Mouse (Mus musculus): Measurements from ENCODE around the gene C8g. TPM values are rescaled to one million over a fixed set of nuclear protein-coding genes. Genes with fewer than 3 reads are reported as not detected.

C8g gene
- polyA plus RNA-seq (2014; fragmentation: Nextera tagmentation; extraction: Ambion mirVana): 3.9 and 5.5 TPM in 2 replicates

DNA sequence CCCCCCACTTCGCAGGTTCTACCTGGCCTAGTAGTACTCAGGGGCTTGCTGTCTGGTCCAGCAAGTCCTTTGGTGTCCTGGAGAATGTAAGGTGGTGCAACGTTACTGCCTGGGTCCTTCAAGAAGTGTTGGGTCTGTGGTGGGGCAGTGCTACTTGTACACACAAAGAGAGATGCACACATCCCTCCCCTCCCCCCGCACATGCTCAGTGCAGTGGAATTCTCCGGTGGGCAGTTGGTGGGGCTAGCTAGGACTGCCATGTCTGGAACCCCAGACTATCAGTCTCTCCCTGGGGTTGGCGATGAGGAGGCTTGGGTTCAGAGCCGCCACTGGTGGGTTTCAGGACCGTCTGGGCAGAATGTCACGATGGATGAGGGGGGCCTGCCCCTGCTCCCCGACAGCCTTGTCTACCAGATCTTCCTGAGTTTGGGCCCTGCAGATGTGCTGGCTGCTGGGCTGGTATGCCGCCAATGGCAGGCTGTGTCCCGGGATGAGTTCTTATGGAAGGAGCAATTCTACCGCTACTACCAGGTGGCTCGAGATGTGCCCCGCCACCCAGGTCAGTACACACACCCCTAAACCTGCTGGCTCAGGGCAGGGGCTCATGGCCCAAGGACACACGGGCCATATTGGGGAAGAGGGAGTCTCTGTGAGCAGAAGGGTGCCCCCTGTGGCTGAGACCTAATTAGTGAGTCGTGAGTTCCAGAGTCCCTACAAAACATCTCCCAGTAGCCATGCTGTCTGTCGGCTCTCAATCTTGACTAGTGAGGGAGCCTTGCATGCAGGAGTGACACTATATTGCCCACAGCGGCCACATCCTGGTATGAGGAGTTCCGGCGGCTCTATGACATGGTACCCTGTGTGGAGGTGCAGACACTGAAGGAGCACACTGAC, at the start of gene C8g:
TSS of gene C8g (minus strand) at position 127 of the 894 bp plus-strand sequence.
- TF ChIP-seq CTCF (IDR thresholded peaks at IDR 0.05; ENCODE audit: low read depth): 0 out of 2 replicates have a peak, but pooled peaks have one; percentile 8
- no peak for DNase-seq
- 68% methylated on average over 20 of the region's 20 CpGs for WGBS

DNA sequence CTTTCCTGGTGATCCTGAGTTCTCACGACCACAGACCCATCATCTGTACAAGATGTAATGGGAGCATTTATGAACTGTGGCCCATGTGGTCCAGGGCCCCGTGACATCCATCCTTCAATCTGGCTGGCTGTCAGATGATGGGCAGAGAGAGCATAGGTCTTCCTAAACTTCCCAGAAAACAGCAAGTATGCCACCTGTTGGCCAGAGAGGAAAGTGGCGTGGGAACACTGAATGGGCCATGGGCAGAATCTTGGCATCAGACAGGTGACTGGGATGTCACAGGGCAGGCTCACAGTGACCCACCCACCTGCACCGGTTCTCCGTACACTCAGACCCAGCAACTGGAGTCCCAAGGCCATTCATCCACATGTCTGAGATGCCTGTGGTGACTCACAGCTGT, 49.7 kb upstream of the C8g start:
- no peaks in the 10 kb centered on the region for H3K27me3 ChIP-seq (ENCODE audit: insufficient read depth, low read length)
- no peak overlapping the region for H3K9ac ChIP-seq
- DNase-seq (peak; percentile 46), ATAC-seq (ENCODE audit: insufficient read depth) (no peak)
- no peak overlapping the region for H3K4me2 ChIP-seq
- TF ChIP-seq CTCF (IDR thresholded peaks at IDR 0.05; ENCODE audit: low read depth): peak; percentile 74
- no peak overlapping the region for H3K4me3 ChIP-seq (ENCODE audit: low read depth, low read length)
- no peak overlapping the region for H3K27ac ChIP-seq (ENCODE audit: low read depth)
- H3K36me3 ChIP-seq (ENCODE audit: insufficient read depth): no peaks in the 10 kb centered on the region
- H3K4me1 ChIP-seq (ENCODE audit: insufficient read depth): 0 out of 2 replicates have a peak, but pooled peaks cover under 1% of the 10 kb centered on the region
- no peaks in the 10 kb centered on the region for H3K9me3 ChIP-seq (ENCODE audit: low read depth, low read length)
- 22% methylated on average over 5 of the region's 5 CpGs for WGBS

More for the DNA sequence above, at the start of gene C8g:
- peak within 1 kb of the TSS; percentile 87 for H3K4me2 ChIP-seq
- no peaks in the 10 kb centered on the region for H3K9me3 ChIP-seq (ENCODE audit: low read depth, low read length)
- ATAC-seq (ENCODE audit: insufficient read depth): no peak
- peaks cover 26% of the 10 kb centered on the region for H3K36me3 ChIP-seq (ENCODE audit: insufficient read depth)
- H3K4me3 ChIP-seq (ENCODE audit: low read depth, low read length): peak within 1 kb of the TSS; percentile 85
- H3K4me1 ChIP-seq (ENCODE audit: insufficient read depth): peaks cover 8% of the 10 kb centered on the region
- no peaks in the 10 kb centered on the region for H3K27me3 ChIP-seq (ENCODE audit: insufficient read depth, low read length)
- peak within 1 kb of the TSS; percentile 96 for H3K9ac ChIP-seq
- H3K27ac ChIP-seq (ENCODE audit: low read depth): peak within 1 kb of the TSS; percentile 54; the same call in 1 of the 2 replicates

DNA sequence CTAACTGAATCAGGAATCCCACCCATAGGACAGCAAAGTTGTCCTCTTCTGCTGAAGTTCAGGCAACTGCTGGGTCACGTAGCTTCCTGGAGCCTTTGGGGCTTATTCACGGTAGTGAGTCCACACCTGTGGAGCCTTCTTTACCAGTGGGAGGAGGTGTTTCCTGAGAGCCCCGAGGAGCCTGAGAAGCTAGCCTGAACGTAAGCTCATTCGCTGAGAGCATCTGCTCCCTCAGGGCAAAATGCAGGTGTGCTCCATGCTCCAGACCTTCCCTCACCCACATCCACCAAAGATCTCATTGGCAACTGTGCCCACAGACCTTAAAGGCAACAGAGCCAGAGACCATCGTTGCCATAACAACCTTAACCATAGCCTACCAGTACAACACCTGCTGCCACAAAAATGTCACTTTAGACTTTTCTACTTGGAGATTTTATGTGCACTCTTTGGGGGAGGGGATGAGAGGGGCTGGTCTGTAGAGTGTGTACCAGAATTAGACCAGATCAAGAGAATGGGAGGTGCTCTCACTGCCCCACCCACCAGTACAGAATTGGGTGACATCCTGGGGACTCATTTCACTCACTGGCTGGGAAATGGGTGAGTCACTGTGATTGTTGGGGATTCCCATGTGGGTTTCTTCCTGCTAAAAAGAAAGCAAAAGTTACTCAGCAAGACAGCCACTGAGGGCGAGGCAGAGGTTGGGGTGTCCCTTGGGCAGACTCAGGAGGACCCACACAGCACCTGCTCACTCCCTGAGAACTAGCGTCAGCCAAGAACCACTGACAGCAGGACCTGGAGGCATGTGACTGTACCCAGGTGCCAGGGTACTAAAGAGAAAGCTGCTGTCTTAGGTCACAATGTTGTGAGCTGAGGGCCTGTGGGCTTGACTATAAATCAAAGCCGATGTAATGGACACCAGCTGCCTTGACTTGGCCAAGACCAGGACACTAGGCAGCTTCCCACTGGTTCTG, 47.8 kb upstream of the C8g start:
- Histone ChIP-seq H3K27me3 (ENCODE audit: insufficient read depth, low read length) (no peaks in the 10 kb centered on the region), H3K36me3 (ENCODE audit: insufficient read depth) (0 out of 2 replicates have a peak, but pooled peaks cover 6% of the 10 kb centered on the region), H3K27ac (ENCODE audit: low read depth) (no peak overlapping the region), H3K9ac (no peak overlapping the region), H3K4me3 (ENCODE audit: low read depth, low read length) (no peak overlapping the region), H3K4me1 (ENCODE audit: insufficient read depth) (0 out of 2 replicates have a peak, but pooled peaks cover 9% of the 10 kb centered on the region), H3K4me2 (no peak overlapping the region), H3K9me3 (ENCODE audit: low read depth, low read length) (no peaks in the 10 kb centered on the region)
- 65% methylated on average over 9 of the region's 9 CpGs for WGBS
- ATAC-seq (ENCODE audit: insufficient read depth) (no peak), DNase-seq (no peak)
- no peak for TF ChIP-seq CTCF (IDR thresholded peaks at IDR 0.05; ENCODE audit: low read depth)

DNA sequence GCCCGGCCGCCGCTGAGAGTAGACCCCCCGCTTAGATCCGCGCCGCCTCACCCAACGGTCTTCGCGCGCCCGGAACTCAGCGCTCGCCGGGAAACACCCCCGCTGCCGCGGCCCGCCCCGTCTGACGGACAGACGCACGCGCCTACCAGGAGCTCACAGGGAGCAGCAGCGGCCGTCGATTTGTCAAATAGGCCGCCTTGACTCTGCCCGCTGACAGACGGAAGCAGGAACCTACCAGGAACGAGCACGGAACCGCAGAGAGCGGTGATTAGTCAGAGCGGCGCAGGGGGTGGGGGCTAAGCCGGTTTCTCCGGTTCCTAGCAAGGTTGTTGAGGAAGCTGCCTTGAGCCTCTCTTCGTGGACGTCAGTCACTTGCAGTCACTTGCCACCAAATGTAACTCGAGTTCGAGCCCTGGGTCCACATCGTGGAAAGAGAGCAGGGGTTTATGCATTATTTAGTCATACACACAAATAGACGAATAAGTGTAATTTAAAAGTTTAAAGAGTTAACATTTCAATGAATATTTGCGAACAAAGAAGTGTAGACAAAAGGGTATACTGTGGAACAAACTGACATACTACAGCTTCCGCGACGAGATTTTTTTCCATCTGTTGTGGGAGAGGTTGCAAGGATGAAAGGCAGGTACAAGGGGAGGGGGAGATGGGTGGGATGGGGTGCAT, 45.4 kb upstream of the C8g start, which contains the start of gene Traf2:
TSS of gene Traf2 (minus strand) at position 130 of the 681 bp plus-strand sequence.
- Histone ChIP-seq H3K4me1 (ENCODE audit: insufficient read depth) (0 out of 2 replicates have a peak, but pooled peaks cover 9% of the 10 kb centered on the region), H3K4me3 (ENCODE audit: low read depth, low read length) (peak within 1 kb of the TSS; percentile 72), H3K36me3 (ENCODE audit: insufficient read depth) (0 out of 2 replicates have a peak, but pooled peaks cover 6% of the 10 kb centered on the region), H3K27me3 (ENCODE audit: insufficient read depth, low read length) (no peaks in the 10 kb centered on the region), H3K9me3 (ENCODE audit: low read depth, low read length) (no peaks in the 10 kb centered on the region), H3K9ac (peak within 1 kb of the TSS; percentile 74), H3K4me2 (peak within 1 kb of the TSS; percentile 88), H3K27ac (ENCODE audit: low read depth) (peak within 1 kb of the TSS; percentile 70; the same call in 1 of the 2 replicates)
- ATAC-seq (ENCODE audit: insufficient read depth) (peak; percentile 100), DNase-seq (peak; percentile 99)
- WGBS: 3% methylated on average over 48 of the region's 48 CpGs
- no peak for TF ChIP-seq CTCF (IDR thresholded peaks at IDR 0.05; ENCODE audit: low read depth)

DNA sequence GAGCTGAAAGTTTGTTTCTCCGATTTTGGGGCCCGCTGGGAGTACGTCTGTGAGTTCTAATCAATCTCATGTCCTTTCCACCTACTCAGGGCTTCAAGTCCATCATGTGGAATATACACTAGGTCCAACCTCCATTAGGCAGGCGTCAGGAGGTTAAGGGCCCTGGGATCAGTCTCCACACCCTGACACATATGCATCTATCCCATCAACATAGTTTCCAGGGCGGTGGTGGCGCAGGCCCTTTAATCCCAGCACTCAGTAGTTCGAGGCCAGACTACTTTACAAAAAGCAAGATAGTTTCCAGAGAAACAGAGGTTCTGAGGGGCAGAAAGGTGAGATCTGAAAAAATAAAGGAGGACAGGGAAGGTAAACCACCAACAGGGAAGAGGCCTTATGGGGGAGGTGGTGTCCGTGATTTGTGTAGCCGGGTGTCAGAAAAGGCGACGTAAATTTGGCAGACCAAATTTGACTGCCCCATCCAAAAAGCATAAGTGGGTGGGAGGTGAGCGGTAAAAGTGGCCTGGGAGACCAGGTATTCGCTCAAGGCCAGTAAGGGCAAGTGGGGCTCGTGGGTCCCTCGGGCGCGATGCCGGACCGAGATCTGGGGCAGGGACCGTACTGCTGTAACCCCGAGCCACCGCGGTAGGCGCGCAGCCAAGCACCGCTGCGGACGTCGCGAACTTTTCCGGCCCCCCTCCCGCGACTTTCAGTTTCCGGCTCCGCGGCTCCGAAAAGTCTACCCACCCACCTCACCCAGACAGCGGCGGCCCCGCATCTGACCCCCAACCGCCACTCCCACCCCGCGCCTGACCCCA, 44.7 kb upstream of the C8g start:
- Histone ChIP-seq H3K36me3 (ENCODE audit: insufficient read depth) (0 out of 2 replicates have a peak, but pooled peaks cover 6% of the 10 kb centered on the region), H3K27ac (ENCODE audit: low read depth) (peak overlapping the region; percentile 70; the same call in 1 of the 2 replicates), H3K4me3 (ENCODE audit: low read depth, low read length) (peak overlapping the region; percentile 72), H3K4me2 (peak overlapping the region; percentile 88), H3K9me3 (ENCODE audit: low read depth, low read length) (no peaks in the 10 kb centered on the region), H3K9ac (peak overlapping the region; percentile 74), H3K4me1 (ENCODE audit: insufficient read depth) (0 out of 2 replicates have a peak, but pooled peaks cover 9% of the 10 kb centered on the region), H3K27me3 (ENCODE audit: insufficient read depth, low read length) (no peaks in the 10 kb centered on the region)
- DNase-seq: no peak
- TF ChIP-seq CTCF (IDR thresholded peaks at IDR 0.05; ENCODE audit: low read depth): no peak
- ATAC-seq (ENCODE audit: insufficient read depth): peak; percentile 82
- 6% methylated on average over 35 of the region's 43 CpGs for WGBS

All from lung, embryonic 14.5 days (tissue).